Comparison of ENCODE assay signal across 9 mouse cellular contexts in the genomic region with DNA sequence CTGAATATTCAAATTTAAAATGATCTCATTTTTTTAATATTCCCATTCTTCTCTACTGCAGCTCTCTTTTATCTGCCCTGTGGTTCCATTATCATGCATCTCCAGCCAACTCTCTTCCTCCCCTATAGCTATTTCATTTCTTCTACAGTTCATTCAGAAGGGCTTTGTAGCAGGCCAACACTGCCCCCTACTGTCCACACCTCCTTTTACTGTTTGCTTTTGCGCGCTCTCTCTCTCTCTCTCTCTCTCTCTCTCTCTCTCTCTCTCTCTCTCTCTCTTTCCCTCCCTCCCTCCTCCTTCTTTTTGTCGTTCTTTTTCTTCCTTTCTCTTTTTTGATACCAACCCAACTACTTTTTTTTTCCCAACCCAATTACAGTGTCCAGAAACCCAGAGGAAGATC. TPM values are rescaled to one million over a fixed set of nuclear protein-coding genes. Genes with fewer than 3 reads are reported as not detected.
DNase-seq lines count a peak whose midpoint lies in the region; ATAC-seq and TF ChIP-seq lines count a peak whose summit lies in the region.
"Had no signal": no experiment of that assay in that cellular context is flagged by ENCODE, and none has a peak within 500 bp of the region (broad histone marks: within the 10 kb centered on the region; RNA-seq: fewer than 3 reads in every experiment).

No protein-coding gene starts in this region.

- intact Hi-C loops in gastrocnemius, postnatal 14 days (cut with DNase I; ENCODE audit: low total_unique reads), result loop anchor here (2.0 to 10.0 kb wide), 3 partner anchors 89 to 559 kb away; no protein-coding TSS in a partner anchor

- 4% methylated on average over 3 of the region's 3 CpGs for WGBS in heart, embryonic 12.5 days
- 2% methylated on average over 3 of the region's 3 CpGs for WGBS in spleen, adult 2 months

- peak; percentile 71 to 88 for DNase-seq in heart, adult 18-20 months
- peak; percentile 90 for DNase-seq in NIH3T3 (ENCODE audit: low read depth)
- DNase-seq in cerebellum, adult 9-11 months, result peak; percentile 55
- DNase-seq in gastrocnemius, postnatal 14 days, result peak; percentile 77
- peak; percentile 46 for DNase-seq in layer of hippocampus, adult 9-11 months
- DNase-seq in spleen, adult 2 months (ENCODE audit: low read depth in 1 of 2, low spot score in 2 of 2), result peak; percentile 65 to 76

- no peak overlapping the region for H3K4me3 ChIP-seq in heart, embryonic 12.5 days
- H3K4me3 ChIP-seq in spleen, adult 2 months (ENCODE audit: extremely low read depth, insufficient read depth, insufficient read length), result no peak overlapping the region
- H3K4me3 ChIP-seq: midbrain, embryonic 12.5 days had no signal

- no peak for TF ChIP-seq POLR2A in spleen, adult 2 months (IDR thresholded peaks at IDR 0.05; ENCODE audit: low read depth, low read length)

- H3K9ac ChIP-seq in heart, embryonic 12.5 days, result no peak overlapping the region
- H3K9ac ChIP-seq: midbrain, embryonic 12.5 days had no signal

- H3K4me2 ChIP-seq in heart, embryonic 12.5 days, result no peak overlapping the region
- H3K4me2 ChIP-seq: midbrain, embryonic 12.5 days had no signal

- H3K27ac ChIP-seq in heart, embryonic 12.5 days (ENCODE audit: poor library complexity, severe bottlenecking), result no peak overlapping the region
- no peak overlapping the region for H3K27ac ChIP-seq in spleen, adult 2 months (ENCODE audit: insufficient read depth, low read length)
- H3K27ac ChIP-seq: midbrain, embryonic 12.5 days had no signal

- H3K27me3 ChIP-seq in heart, embryonic 12.5 days (replicated peaks), result no peaks in the 10 kb centered on the region
- no peaks in the 10 kb centered on the region for H3K27me3 ChIP-seq in spleen, adult 2 months (ENCODE audit: control insufficient read depth, insufficient read depth, low read length)
- H3K27me3 ChIP-seq: midbrain, embryonic 12.5 days had no signal

- H3K9me3 ChIP-seq in heart, embryonic 12.5 days (replicated peaks), result peaks cover 3% of the 10 kb centered on the region
- H3K9me3 ChIP-seq: midbrain, embryonic 12.5 days had no signal

- peak; percentile 64; the same call in 1 of the 2 replicates for TF ChIP-seq CTCF in spleen, adult 2 months (IDR thresholded peaks at IDR 0.05; ENCODE audit: extremely low read depth, insufficient read depth, insufficient read length, insufficient replicate concordance)

- no peaks in the 10 kb centered on the region for H3K4me1 ChIP-seq in heart, embryonic 12.5 days (replicated peaks)
- H3K4me1 ChIP-seq in spleen, adult 2 months (ENCODE audit: control insufficient read depth, insufficient read depth, insufficient read length), result no peaks in the 10 kb centered on the region
- H3K4me1 ChIP-seq: midbrain, embryonic 12.5 days had no signal

- ATAC-seq in heart, embryonic 12.5 days (ENCODE audit: insufficient number of reproducible peaks, low FRiP score), result no peak
- ATAC-seq in megakaryocyte, adult 5-6 weeks (ENCODE audit: poor library complexity, severe bottlenecking), result peak; percentile 97

- H3K36me3 ChIP-seq in heart, embryonic 12.5 days, result no peaks in the 10 kb centered on the region
- no peaks in the 10 kb centered on the region for H3K36me3 ChIP-seq in spleen, adult 2 months (ENCODE audit: control insufficient read depth, insufficient read depth, low read length)
- H3K36me3 ChIP-seq: midbrain, embryonic 12.5 days had no signal

RNA-seq across cellular contexts. Expression of a gene that starts 21.4 kb away (rescaled TPM):
- not detected for total RNA-seq in heart, adult 18-20 months (2021)
- 0.04 and 0.10 TPM in 2 replicates for polyA plus RNA-seq in heart, embryonic 12.5 days (2016; fragmentation: Nextera tagmentation; extraction: Ambion mirVana)
- total RNA-seq in gastrocnemius, postnatal 14 days (2021), result not detected
- total RNA-seq in megakaryocyte, adult 5-6 weeks (2015), result not detected in 2 replicates
- not detected in 2 replicates for total RNA-seq in megakaryocyte, adult 5-6 weeks (2017)
- polyA plus RNA-seq in spleen, adult 2 months (2012; rRNA removed), result not detected in 2 replicates
- polyA plus RNA-seq: midbrain, embryonic 12.5 days had no signal
